Mouse (Mus musculus): ENCODE measurements around the gene Axin1. TPM values are rescaled to one million over a fixed set of nuclear protein-coding genes. Genes with fewer than 3 reads are reported as not detected.

Axin1 gene
- polyA plus RNA-seq, 1 experiment from 2014 or later, result 18.2 TPM

DNA sequence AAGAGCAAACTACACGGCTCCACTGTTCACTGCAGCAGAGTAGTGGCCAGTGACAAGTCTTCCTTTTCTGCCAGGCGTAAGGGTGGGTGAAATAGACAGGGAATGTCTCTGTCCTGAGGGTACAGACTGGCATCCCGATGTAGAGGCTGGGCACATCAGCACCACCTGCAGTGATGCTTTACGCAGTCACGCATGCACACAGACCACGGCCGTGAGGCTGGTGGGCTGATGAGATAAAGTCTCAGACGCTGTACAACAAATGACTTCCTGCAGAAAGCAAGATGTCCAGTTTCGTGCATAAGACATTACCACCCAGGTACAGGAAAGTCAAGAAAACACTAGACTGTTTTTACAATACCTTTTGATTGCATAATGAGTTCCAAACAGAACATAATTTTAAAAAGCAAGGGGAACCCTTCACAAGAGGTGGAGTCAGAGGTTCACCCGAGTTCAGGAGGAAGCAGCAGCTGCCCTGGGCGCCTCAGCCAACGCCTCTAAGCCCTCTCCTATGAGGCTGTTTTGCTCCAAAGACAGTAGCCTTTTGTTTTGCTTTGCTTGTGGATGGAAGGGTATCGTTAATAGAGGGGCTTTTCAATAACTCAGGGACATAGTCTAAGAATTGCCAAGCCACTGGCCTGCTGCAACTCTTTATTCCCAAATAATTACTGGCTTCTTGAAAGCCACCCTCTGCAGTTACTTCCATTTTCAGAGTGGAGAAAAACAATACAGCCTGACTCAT lies 96.8 kb downstream of the Axin1 start:
- no peaks in the 10 kb centered on the region for H3K27me3 ChIP-seq
- 69% methylated on average over 13 of the region's 13 CpGs for WGBS
- H3K4me1 ChIP-seq, result peaks cover 12% of the 10 kb centered on the region; the same call in 1 of the 2 replicates
- peak overlapping the region; percentile 32 for H3K27ac ChIP-seq (replicated peaks)
- no peaks in the 10 kb centered on the region for H3K36me3 ChIP-seq
- H3K4me2 ChIP-seq (replicated peaks), result no peak overlapping the region
- no peak for ATAC-seq (ENCODE audit: low FRiP score, low read depth)
- H3K4me3 ChIP-seq, result no peak overlapping the region
- no peaks in the 10 kb centered on the region for H3K9me3 ChIP-seq
- no peak overlapping the region for H3K9ac ChIP-seq (replicated peaks)

GRCm38 (mm10) chr17:26237667-26238066 lies 99.2 kb downstream of the Axin1 start:
- Histone ChIP-seq H3K9ac (replicated peaks) (no peak overlapping the region), H3K4me2 (replicated peaks) (no peak overlapping the region), H3K4me1 (peaks cover 17% of the 10 kb centered on the region), H3K27me3 (no peaks in the 10 kb centered on the region), H3K9me3 (no peaks in the 10 kb centered on the region), H3K36me3 (no peaks in the 10 kb centered on the region), H3K4me3 (no peak overlapping the region), H3K27ac (replicated peaks) (no peak overlapping the region)
- WGBS, result 92% methylated on average over 10 of the region's 10 CpGs
- no peak for ATAC-seq (ENCODE audit: low FRiP score, low read depth)

DNA sequence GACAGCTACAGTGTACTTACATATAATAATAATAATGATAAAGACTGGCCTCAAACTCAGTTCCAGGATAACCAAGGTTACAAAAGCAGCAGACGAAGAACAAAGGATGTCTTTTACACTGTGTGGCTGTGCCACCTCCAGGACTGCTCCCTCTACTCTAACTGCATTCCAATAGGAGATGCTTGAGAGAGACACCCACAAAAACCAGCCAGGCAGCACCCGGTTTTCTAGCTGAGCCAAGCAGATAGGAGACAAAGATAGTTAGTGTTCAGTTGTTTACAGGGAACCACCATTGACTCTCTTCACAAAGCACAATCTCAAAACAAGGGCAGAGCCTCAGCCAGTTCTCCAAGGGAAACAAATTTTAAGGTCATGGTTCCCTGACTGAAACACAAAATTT lies 101.1 kb downstream of the Axin1 start:
- H3K4me1 ChIP-seq, result peaks cover 27% of the 10 kb centered on the region
- no peak for ATAC-seq (ENCODE audit: low FRiP score, low read depth)
- H3K9me3 ChIP-seq, result no peaks in the 10 kb centered on the region
- H3K27ac ChIP-seq (replicated peaks), result no peak overlapping the region
- H3K9ac ChIP-seq (replicated peaks), result no peak overlapping the region
- H3K27me3 ChIP-seq, result no peaks in the 10 kb centered on the region
- H3K36me3 ChIP-seq, result no peaks in the 10 kb centered on the region
- H3K4me2 ChIP-seq (replicated peaks), result no peak overlapping the region
- WGBS, result 67% methylated on average over 2 of the region's 2 CpGs
- H3K4me3 ChIP-seq, result no peak overlapping the region

- H3K27ac ChIP-seq (replicated peaks), result no peak overlapping the region
- WGBS, result 85% methylated on average over 6 of the region's 6 CpGs
- H3K9me3 ChIP-seq, result no peaks in the 10 kb centered on the region
- H3K36me3 ChIP-seq, result no peaks in the 10 kb centered on the region
- peaks cover 24% of the 10 kb centered on the region for H3K4me1 ChIP-seq
- no peak for ATAC-seq (ENCODE audit: low FRiP score, low read depth)
- no peak overlapping the region for H3K9ac ChIP-seq (replicated peaks)
- H3K4me2 ChIP-seq (replicated peaks), result no peak overlapping the region
- no peaks in the 10 kb centered on the region for H3K27me3 ChIP-seq
- no peak overlapping the region for H3K4me3 ChIP-seq
Measured at GRCm38 (mm10) chr17:26240120-26240790, 101.8 kb downstream of the Axin1 start.

- Histone ChIP-seq H3K27me3 (no peaks in the 10 kb centered on the region), H3K9me3 (no peaks in the 10 kb centered on the region), H3K36me3 (no peaks in the 10 kb centered on the region), H3K9ac (replicated peaks) (no peak overlapping the region), H3K4me2 (replicated peaks) (no peak overlapping the region), H3K27ac (replicated peaks) (no peak overlapping the region), H3K4me3 (no peak overlapping the region), H3K4me1 (peaks cover 17% of the 10 kb centered on the region)
- no peak for ATAC-seq (ENCODE audit: low FRiP score, low read depth)
- WGBS, result 81% methylated on average over 6 of the region's 6 CpGs
Measured at GRCm38 (mm10) chr17:26240990-26241389, 102.5 kb downstream of the Axin1 start.

GRCm38 (mm10) chr17:26243471-26244100 lies 105.1 kb downstream of the Axin1 start:
- Histone ChIP-seq H3K36me3 (no peaks in the 10 kb centered on the region), H3K27ac (replicated peaks) (peak overlapping the region; percentile 56), H3K4me3 (peak overlapping the region; percentile 67), H3K9me3 (no peaks in the 10 kb centered on the region), H3K4me2 (replicated peaks) (peak overlapping the region; percentile 65), H3K9ac (replicated peaks) (peak overlapping the region; percentile 60), H3K4me1 (peaks cover 15% of the 10 kb centered on the region), H3K27me3 (no peaks in the 10 kb centered on the region)
- peak; percentile 84 for ATAC-seq (ENCODE audit: low FRiP score, low read depth)
- WGBS, result under 1% methylated on average over 32 of the region's 32 CpGs

DNA sequence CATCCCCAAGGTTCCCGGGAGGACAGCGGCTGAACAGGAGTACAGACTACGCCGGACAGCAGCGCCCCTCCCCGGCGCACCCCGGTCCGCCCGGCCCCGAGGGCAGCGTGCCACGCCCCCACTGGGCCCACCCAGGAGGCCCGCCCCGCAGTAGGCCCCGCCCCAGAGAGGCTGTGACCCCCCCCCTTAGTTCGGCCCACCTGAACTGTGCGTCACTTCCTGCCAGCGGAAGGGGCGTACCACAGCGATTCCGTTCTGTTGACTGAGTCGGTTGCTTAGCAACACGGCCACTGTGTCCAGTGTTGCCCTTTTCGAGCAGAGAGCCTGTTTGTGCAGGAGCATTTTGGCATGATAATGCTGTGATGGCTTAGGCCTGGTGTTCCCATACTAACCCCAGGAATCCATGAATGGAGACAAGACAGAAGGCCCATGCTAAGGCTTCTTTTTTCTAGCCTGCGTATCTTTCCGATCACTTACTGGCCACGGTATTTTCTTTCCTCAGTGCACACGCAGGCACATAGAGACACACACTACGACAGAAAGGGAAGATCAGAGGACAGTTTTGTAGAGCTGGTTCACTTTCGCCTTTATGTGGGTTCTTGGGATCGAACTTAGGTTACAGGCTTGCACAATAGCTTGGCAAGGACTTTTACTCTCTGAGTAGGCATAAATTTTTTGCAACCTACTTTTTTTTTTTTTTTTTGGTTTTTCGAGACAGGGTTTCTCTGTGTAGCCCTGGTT lies 105.8 kb downstream of the Axin1 start, which contains the start of gene Fam234a:
Gene Fam234a (minus strand): TSS at position 142 of the 741 bp plus-strand sequence.
- Histone ChIP-seq H3K4me1 (peaks cover 15% of the 10 kb centered on the region), H3K36me3 (no peaks in the 10 kb centered on the region), H3K27me3 (no peaks in the 10 kb centered on the region), H3K9me3 (no peaks in the 10 kb centered on the region), H3K4me2 (replicated peaks) (peak within 1 kb of the TSS; percentile 65), H3K27ac (replicated peaks) (peak within 1 kb of the TSS; percentile 76), H3K9ac (replicated peaks) (peak within 1 kb of the TSS; percentile 60), H3K4me3 (peak within 1 kb of the TSS; percentile 67)
- ATAC-seq (ENCODE audit: low FRiP score, low read depth), result peak; percentile 98
- 7% methylated on average over 33 of the region's 33 CpGs for WGBS

Other genes with a start within 250 kb of the Axin1 start
- 38.0 and 38.8 TPM in 2 replicates for gene Rab40c, start 219.0 kb upstream of the Axin1 start, polyA plus RNA-seq (2016; fragmentation: Nextera tagmentation; extraction: Ambion mirVana)
- 54.1 and 54.5 TPM in 2 replicates for gene Pigq, start 193.8 kb upstream of the Axin1 start, polyA plus RNA-seq (2016; fragmentation: Nextera tagmentation; extraction: Ambion mirVana)
- gene Nhlrc4, start 193.7 kb upstream of the Axin1 start, polyA plus RNA-seq (2016; fragmentation: Nextera tagmentation; extraction: Ambion mirVana), result 0.26 and 0.61 TPM in 2 replicates
- 0.13 and 0.14 TPM in 2 replicates for gene A930017K11Rik, start 186.1 kb upstream of the Axin1 start, polyA plus RNA-seq (2016; fragmentation: Nextera tagmentation; extraction: Ambion mirVana)
- gene Capn15, start 152.9 kb upstream of the Axin1 start, polyA plus RNA-seq (2016; fragmentation: Nextera tagmentation; extraction: Ambion mirVana), result 30.4 and 30.6 TPM in 2 replicates
- 43.1 and 44.8 TPM in 2 replicates for gene Rab11fip3, start 69.1 kb upstream of the Axin1 start, polyA plus RNA-seq (2016; fragmentation: Nextera tagmentation; extraction: Ambion mirVana)
- gene Decr2, start 48.4 kb upstream of the Axin1 start, polyA plus RNA-seq (2016; fragmentation: Nextera tagmentation; extraction: Ambion mirVana), result 25.1 and 27.7 TPM in 2 replicates
- gene Nme4, start 43.1 kb upstream of the Axin1 start, polyA plus RNA-seq (2016; fragmentation: Nextera tagmentation; extraction: Ambion mirVana), result 48.0 and 50.7 TPM in 2 replicates
- 2.1 and 2.9 TPM in 2 replicates for gene Tmem8, start 25.4 kb upstream of the Axin1 start, polyA plus RNA-seq (2016; fragmentation: Nextera tagmentation; extraction: Ambion mirVana)
- gene Mrpl28, start 15.2 kb upstream of the Axin1 start, polyA plus RNA-seq (2016; fragmentation: Nextera tagmentation; extraction: Ambion mirVana), result 194 and 210 TPM in 2 replicates
- gene Pdia2, start 60.4 kb downstream of the Axin1 start, polyA plus RNA-seq (2016; fragmentation: Nextera tagmentation; extraction: Ambion mirVana), result 0.13 and 0.27 TPM in 2 replicates
- gene Rgs11, start 64.3 kb downstream of the Axin1 start, polyA plus RNA-seq (2016; fragmentation: Nextera tagmentation; extraction: Ambion mirVana), result 0.34 and 1.5 TPM in 2 replicates
- gene Arhgdig, start 69.1 kb downstream of the Axin1 start, polyA plus RNA-seq (2016; fragmentation: Nextera tagmentation; extraction: Ambion mirVana), result 5.8 and 7.3 TPM in 2 replicates
- 25.5 and 29.5 TPM in 2 replicates for gene Fam234a, start 105.6 kb downstream of the Axin1 start, polyA plus RNA-seq (2016; fragmentation: Nextera tagmentation; extraction: Ambion mirVana)
- gene Luc7l, start 114.2 kb downstream of the Axin1 start, polyA plus RNA-seq (2016; fragmentation: Nextera tagmentation; extraction: Ambion mirVana), result 140 and 145 TPM in 2 replicates

Data from midbrain, embryonic 12.5 days (tissue).